In the genomic region with DNA sequence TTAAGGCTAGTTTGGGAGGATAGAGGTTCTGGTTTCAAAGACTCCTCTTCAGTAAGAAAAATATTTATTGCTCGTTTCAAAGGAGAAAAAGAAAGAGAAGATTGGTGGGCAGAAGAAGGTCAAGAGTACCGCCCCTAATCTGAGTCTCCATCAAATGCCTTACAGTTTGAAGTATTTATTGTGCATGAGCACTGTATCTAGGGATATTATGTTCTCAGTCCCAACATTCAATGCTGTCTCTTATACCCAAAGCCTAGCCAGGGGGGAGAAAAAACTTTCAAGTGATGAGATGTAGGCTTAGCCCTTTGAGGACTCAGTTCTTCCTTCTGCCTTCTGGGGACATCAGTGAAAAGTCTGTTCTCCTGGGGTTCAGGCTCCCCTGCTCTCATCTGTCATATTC, we compare ENCODE assay signal across 17 mouse cellular contexts.
"Had no signal": no experiment of that assay in that cellular context is flagged by ENCODE, and none has a peak within 500 bp of the region (broad histone marks: within the 10 kb centered on the region; RNA-seq: fewer than 3 reads in every experiment).

No protein-coding gene starts in this region.

- ATAC-seq: liver, postnatal 0 days; midbrain, embryonic 13.5 days; midbrain, embryonic 15.5 days had no signal

- H3K9ac ChIP-seq: liver, postnatal 0 days; lung, embryonic 15.5 days; midbrain, embryonic 13.5 days; midbrain, embryonic 15.5 days; neural tube, embryonic 12.5 days; stomach, embryonic 15.5 days had no signal

- DNase-seq: liver, postnatal 0 days; lung, adult 2 months; lung, postnatal 14 days; lung, postnatal 36 days; right cerebral cortex, postnatal 14 days; thymus, adult 2 months; thymus, postnatal 25 days; thymus, postnatal 4 days had no signal

- H3K4me1 ChIP-seq: lung, embryonic 15.5 days; megakaryocyte, embryonic 14.5 days; midbrain, embryonic 13.5 days; midbrain, embryonic 15.5 days; neural tube, embryonic 12.5 days; stomach, embryonic 15.5 days had no signal

- H3K36me3 ChIP-seq: lung, embryonic 15.5 days; midbrain, embryonic 13.5 days; midbrain, embryonic 15.5 days; neural tube, embryonic 12.5 days; stomach, embryonic 15.5 days had no signal

- H3K27me3 ChIP-seq: lung, embryonic 15.5 days; megakaryocyte, embryonic 14.5 days; midbrain, embryonic 13.5 days; midbrain, embryonic 15.5 days; neural tube, embryonic 12.5 days; stomach, embryonic 15.5 days had no signal

- H3K9me3 ChIP-seq: lung, embryonic 15.5 days; midbrain, embryonic 13.5 days; midbrain, embryonic 15.5 days; neural tube, embryonic 12.5 days; stomach, embryonic 15.5 days had no signal

- H3K4me2 ChIP-seq: lung, embryonic 15.5 days; midbrain, embryonic 11.5 days; midbrain, embryonic 13.5 days; midbrain, embryonic 15.5 days; neural tube, embryonic 12.5 days; stomach, embryonic 15.5 days had no signal

- H3K4me3 ChIP-seq: lung, embryonic 15.5 days; megakaryocyte, embryonic 14.5 days; midbrain, embryonic 13.5 days; midbrain, embryonic 15.5 days; neural tube, embryonic 12.5 days; stomach, embryonic 15.5 days had no signal

- H3K27ac ChIP-seq: lung, embryonic 15.5 days; macrophage; midbrain, embryonic 13.5 days; midbrain, embryonic 15.5 days; neural tube, embryonic 12.5 days; stomach, embryonic 15.5 days; stomach, postnatal 0 days had no signal
